Mouse (Mus musculus) liver, postnatal 0 days (tissue): ENCODE results near the gene Vcl.

Experiments
- CTCF ChIP-seq: sonication (generic); IDR thresholded peaks from 2 replicates; pipeline ENCODE4 v1.5.1; 2016; ENCODE audit warnings: antibody characterized with exemption, low read depth
- EP300 ChIP-seq: IDR thresholded peaks from 2 replicates; pipeline ENCODE4 v1.6.1; 2016; ENCODE audit warnings: antibody characterized with exemption, low read depth, mild to moderate bottlenecking

GRCm38 (mm10) chr14:20970389-20970788 lies 41.2 kb downstream of the Vcl start:
- TF ChIP-seq CTCF (no peak), EP300 (no peak)
